Mouse (Mus musculus): ENCODE data around the gene Dusp23. TPM values are rescaled to one million over a fixed set of nuclear protein-coding genes. Genes with fewer than 3 reads are reported as not detected.

Gene Dusp23
- total RNA-seq, 1 experiment, result 0.13 TPM

DNA sequence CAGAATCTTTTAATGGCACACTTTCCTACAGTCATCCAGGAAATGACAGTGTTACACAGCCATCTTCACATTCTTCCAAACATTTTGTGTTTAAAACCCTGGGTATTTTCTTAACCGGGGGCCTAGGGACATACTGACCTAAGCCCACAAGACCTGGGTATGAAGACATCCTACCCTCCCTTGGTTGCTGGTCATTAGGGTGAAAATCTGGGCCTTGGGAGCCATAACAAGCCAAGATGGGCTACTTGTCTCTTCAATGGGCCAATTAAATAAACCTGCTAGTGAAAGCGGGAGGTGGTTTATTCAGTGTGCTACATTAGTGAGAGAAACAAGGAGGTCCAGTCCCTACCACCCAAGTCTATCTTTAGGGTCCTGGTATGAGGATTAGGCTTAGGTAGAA lies 1.4 kb upstream of the Dusp23 start:
- H3K4me3 ChIP-seq (ENCODE audit: insufficient read depth in 1 of 2, low read depth in 1 of 2, low read length in 2 of 2, poor library complexity in 1 of 2, severe bottlenecking in 1 of 2), result no peak overlapping the region
- no peak overlapping the region for H3K27ac ChIP-seq (ENCODE audit: insufficient read depth, low read depth, low read length, poor library complexity, severe bottlenecking)
- H3K36me3 ChIP-seq (ENCODE audit: control insufficient read depth, insufficient read depth, low read length, poor library complexity, severe bottlenecking), result no peaks in the 10 kb centered on the region
- DNase-seq (ENCODE audit: low read depth, low spot score), result no peak
- no peak overlapping the region for H3K9ac ChIP-seq (ENCODE audit: insufficient read depth, low read depth, low read length, poor library complexity, severe bottlenecking)
- in situ Hi-C loops (cut with MboI; ENCODE audit: low sequenced_read_pairs in 2 of 2, unreplicated experiment in 2 of 2), result loop anchor here (10.0 to 25.0 kb wide), 3 partner anchors 219 to 753 kb away; no protein-coding TSS in a partner anchor
- H3K4me1 ChIP-seq (ENCODE audit: control insufficient read depth in 2 of 2, insufficient read depth in 2 of 2, low read length in 2 of 2, poor library complexity in 1 of 2), result no peaks in the 10 kb centered on the region
- TF ChIP-seq ZNF384 (IDR thresholded peaks at IDR 0.05; ENCODE audit: low read depth, low read length), result no peak
- TF ChIP-seq HCFC1 (IDR thresholded peaks at IDR 0.05; ENCODE audit: borderline replicate concordance, insufficient read depth, low read length), result no peak
- TF ChIP-seq MAFK (IDR thresholded peaks at IDR 0.05; ENCODE audit: insufficient read depth, low read depth, low read length), result no peak
- TF ChIP-seq ZC3H11A (IDR thresholded peaks at IDR 0.05; ENCODE audit: borderline replicate concordance, low read depth, low read length), result no peak
- TF ChIP-seq CHD2 (IDR thresholded peaks at IDR 0.05; ENCODE audit: low read depth, low read length), result no peak
- H3K9me3 ChIP-seq (ENCODE audit: control insufficient read depth, insufficient read depth, low read depth, low read length), result no peaks in the 10 kb centered on the region

- no peaks in the 10 kb centered on the region for H3K9me3 ChIP-seq (ENCODE audit: control insufficient read depth, insufficient read depth, low read depth, low read length)
- in situ Hi-C loops (cut with MboI; ENCODE audit: low sequenced_read_pairs in 2 of 2, unreplicated experiment in 2 of 2), result loop anchor here (10.0 to 25.0 kb wide), 3 partner anchors 217 to 756 kb away; no protein-coding TSS in a partner anchor
- H3K9ac ChIP-seq (ENCODE audit: insufficient read depth, low read depth, low read length, poor library complexity, severe bottlenecking), result no peak overlapping the region
- no peak overlapping the region; a peak in 1 of 4 replicates for H3K4me3 ChIP-seq (ENCODE audit: insufficient read depth in 1 of 2, low read depth in 1 of 2, low read length in 2 of 2, poor library complexity in 1 of 2, severe bottlenecking in 1 of 2)
- no peaks in the 10 kb centered on the region for H3K36me3 ChIP-seq (ENCODE audit: control insufficient read depth, insufficient read depth, low read length, poor library complexity, severe bottlenecking)
- H3K4me1 ChIP-seq (ENCODE audit: control insufficient read depth in 2 of 2, insufficient read depth in 2 of 2, low read length in 2 of 2, poor library complexity in 1 of 2), result no peaks in the 10 kb centered on the region
- no peak for DNase-seq (ENCODE audit: low read depth, low spot score)
- H3K27ac ChIP-seq (ENCODE audit: insufficient read depth, low read depth, low read length, poor library complexity, severe bottlenecking), result no peak overlapping the region
- TF ChIP-seq HCFC1 (IDR thresholded peaks at IDR 0.05; ENCODE audit: borderline replicate concordance, insufficient read depth, low read length) (no peak), CHD2 (IDR thresholded peaks at IDR 0.05; ENCODE audit: low read depth, low read length) (no peak), ZNF384 (IDR thresholded peaks at IDR 0.05; ENCODE audit: low read depth, low read length) (no peak), MAFK (IDR thresholded peaks at IDR 0.05; ENCODE audit: insufficient read depth, low read depth, low read length) (no peak), ZC3H11A (IDR thresholded peaks at IDR 0.05; ENCODE audit: borderline replicate concordance, low read depth, low read length) (no peak)
These were observed 1.0 kb downstream of the Dusp23 start for GRCm38 (mm10) chr1:172631721-172632120.

DNA sequence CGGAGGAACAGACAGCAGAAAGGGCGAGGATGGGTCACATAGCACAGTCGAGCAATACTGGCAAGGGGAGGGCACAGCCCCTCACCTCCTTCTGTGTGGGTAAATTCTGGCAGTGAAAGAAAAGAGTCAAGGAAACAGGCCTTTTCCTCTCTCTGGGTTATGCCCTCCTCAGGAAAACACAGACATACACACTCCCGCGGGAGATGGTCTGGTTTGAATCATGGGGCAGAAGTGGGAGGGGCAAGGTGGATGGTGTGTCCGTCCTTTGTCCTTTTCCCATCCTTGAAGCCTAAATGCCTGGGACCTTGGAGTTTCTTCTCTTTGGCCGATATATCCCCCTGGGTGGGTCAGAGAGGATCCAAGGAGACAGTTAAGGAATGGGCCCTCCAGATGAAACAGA lies 2.9 kb downstream of the Dusp23 start:
- Histone ChIP-seq H3K4me1 (ENCODE audit: control insufficient read depth in 2 of 2, insufficient read depth in 2 of 2, low read length in 2 of 2, poor library complexity in 1 of 2) (no peaks in the 10 kb centered on the region), H3K4me3 (ENCODE audit: insufficient read depth in 1 of 2, low read depth in 1 of 2, low read length in 2 of 2, poor library complexity in 1 of 2, severe bottlenecking in 1 of 2) (no peak overlapping the region), H3K36me3 (ENCODE audit: control insufficient read depth, insufficient read depth, low read length, poor library complexity, severe bottlenecking) (no peaks in the 10 kb centered on the region), H3K9me3 (ENCODE audit: control insufficient read depth, insufficient read depth, low read depth, low read length) (no peaks in the 10 kb centered on the region), H3K9ac (ENCODE audit: insufficient read depth, low read depth, low read length, poor library complexity, severe bottlenecking) (no peak overlapping the region), H3K27ac (ENCODE audit: insufficient read depth, low read depth, low read length, poor library complexity, severe bottlenecking) (no peak overlapping the region)
- in situ Hi-C loops (cut with MboI; ENCODE audit: low sequenced_read_pairs in 2 of 2, unreplicated experiment in 2 of 2), result loop anchor here (10.0 to 25.0 kb wide), 3 partner anchors 215 to 757 kb away; no protein-coding TSS in a partner anchor
- TF ChIP-seq ZNF384 (IDR thresholded peaks at IDR 0.05; ENCODE audit: low read depth, low read length) (no peak), CHD2 (IDR thresholded peaks at IDR 0.05; ENCODE audit: low read depth, low read length) (no peak), MAFK (IDR thresholded peaks at IDR 0.05; ENCODE audit: insufficient read depth, low read depth, low read length) (no peak), ZC3H11A (IDR thresholded peaks at IDR 0.05; ENCODE audit: borderline replicate concordance, low read depth, low read length) (no peak), HCFC1 (IDR thresholded peaks at IDR 0.05; ENCODE audit: borderline replicate concordance, insufficient read depth, low read length) (no peak)
- no peak for DNase-seq (ENCODE audit: low read depth, low spot score)

DNA sequence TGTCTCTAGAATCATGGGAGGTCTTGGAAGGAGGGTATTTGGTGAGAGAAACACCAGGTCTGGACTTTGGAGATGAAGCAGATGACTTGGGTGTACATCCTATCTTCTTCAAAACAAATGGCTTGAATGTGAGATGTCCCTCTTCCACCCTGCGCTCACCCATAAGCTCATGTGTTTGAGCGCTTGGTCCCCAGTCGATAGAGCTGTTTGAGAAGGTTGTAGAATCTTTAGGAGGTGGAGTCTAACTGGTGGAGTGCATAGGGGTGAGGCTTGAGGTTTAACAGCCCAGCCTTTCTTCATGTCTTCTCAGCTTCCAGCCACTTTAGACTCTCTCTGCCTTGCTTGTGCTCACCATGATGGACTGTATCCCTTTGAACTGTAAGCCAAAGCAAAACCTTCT lies 6.5 kb downstream of the Dusp23 start:
- H3K4me3 ChIP-seq (ENCODE audit: insufficient read depth in 1 of 2, low read depth in 1 of 2, low read length in 2 of 2, poor library complexity in 1 of 2, severe bottlenecking in 1 of 2), result no peak overlapping the region
- H3K9me3 ChIP-seq (ENCODE audit: control insufficient read depth, insufficient read depth, low read depth, low read length), result no peaks in the 10 kb centered on the region
- H3K4me1 ChIP-seq (ENCODE audit: control insufficient read depth in 2 of 2, insufficient read depth in 2 of 2, low read length in 2 of 2, poor library complexity in 1 of 2), result no peaks in the 10 kb centered on the region
- H3K36me3 ChIP-seq (ENCODE audit: control insufficient read depth, insufficient read depth, low read length, poor library complexity, severe bottlenecking), result no peaks in the 10 kb centered on the region
- H3K9ac ChIP-seq (ENCODE audit: insufficient read depth, low read depth, low read length, poor library complexity, severe bottlenecking), result no peak overlapping the region
- TF ChIP-seq ZNF384 (IDR thresholded peaks at IDR 0.05; ENCODE audit: low read depth, low read length) (no peak), CHD2 (IDR thresholded peaks at IDR 0.05; ENCODE audit: low read depth, low read length) (no peak), HCFC1 (IDR thresholded peaks at IDR 0.05; ENCODE audit: borderline replicate concordance, insufficient read depth, low read length) (no peak), ZC3H11A (IDR thresholded peaks at IDR 0.05; ENCODE audit: borderline replicate concordance, low read depth, low read length) (no peak), MAFK (IDR thresholded peaks at IDR 0.05; ENCODE audit: insufficient read depth, low read depth, low read length) (no peak)
- H3K27ac ChIP-seq (ENCODE audit: insufficient read depth, low read depth, low read length, poor library complexity, severe bottlenecking), result no peak overlapping the region
- in situ Hi-C loops (cut with MboI; ENCODE audit: low sequenced_read_pairs in 2 of 2, unreplicated experiment in 2 of 2), result loop anchor here (25.0 kb wide), 2 partner anchors 214 to 761 kb away; no protein-coding TSS in a partner anchor
- no peak for DNase-seq (ENCODE audit: low read depth, low spot score)

Measured in ES-E14 (cell line).